Mouse (Mus musculus): ENCODE results near the gene Dapp1.
"Not testable (repeated sequence)": the region's sequence is repeated elsewhere in the genome, so short reads cannot be mapped to it uniquely, and the experiment has no call there.

Dapp1 gene

DNA sequence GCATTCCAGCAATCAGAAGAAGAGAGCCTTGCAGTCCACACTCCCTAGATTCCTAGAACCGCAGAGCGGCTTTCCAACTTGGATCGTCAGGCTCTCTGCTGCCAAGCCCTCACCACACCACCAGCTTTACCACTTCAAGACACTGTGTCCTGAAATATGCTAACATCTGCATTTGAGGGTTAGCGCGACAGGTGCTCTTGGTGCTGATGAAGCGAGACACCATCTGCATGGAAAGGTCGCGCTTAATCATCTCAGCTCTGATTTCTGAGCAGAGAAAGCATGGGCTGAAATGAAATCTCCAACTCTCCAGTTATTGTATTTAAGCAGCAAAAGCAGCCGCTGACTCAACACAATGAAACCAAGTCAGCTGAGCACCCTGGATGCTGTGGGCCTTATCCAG is 8.1 kb upstream of the Dapp1 start:
- no peak for DNase-seq (ENCODE audit: low read depth, low spot score)

DNA sequence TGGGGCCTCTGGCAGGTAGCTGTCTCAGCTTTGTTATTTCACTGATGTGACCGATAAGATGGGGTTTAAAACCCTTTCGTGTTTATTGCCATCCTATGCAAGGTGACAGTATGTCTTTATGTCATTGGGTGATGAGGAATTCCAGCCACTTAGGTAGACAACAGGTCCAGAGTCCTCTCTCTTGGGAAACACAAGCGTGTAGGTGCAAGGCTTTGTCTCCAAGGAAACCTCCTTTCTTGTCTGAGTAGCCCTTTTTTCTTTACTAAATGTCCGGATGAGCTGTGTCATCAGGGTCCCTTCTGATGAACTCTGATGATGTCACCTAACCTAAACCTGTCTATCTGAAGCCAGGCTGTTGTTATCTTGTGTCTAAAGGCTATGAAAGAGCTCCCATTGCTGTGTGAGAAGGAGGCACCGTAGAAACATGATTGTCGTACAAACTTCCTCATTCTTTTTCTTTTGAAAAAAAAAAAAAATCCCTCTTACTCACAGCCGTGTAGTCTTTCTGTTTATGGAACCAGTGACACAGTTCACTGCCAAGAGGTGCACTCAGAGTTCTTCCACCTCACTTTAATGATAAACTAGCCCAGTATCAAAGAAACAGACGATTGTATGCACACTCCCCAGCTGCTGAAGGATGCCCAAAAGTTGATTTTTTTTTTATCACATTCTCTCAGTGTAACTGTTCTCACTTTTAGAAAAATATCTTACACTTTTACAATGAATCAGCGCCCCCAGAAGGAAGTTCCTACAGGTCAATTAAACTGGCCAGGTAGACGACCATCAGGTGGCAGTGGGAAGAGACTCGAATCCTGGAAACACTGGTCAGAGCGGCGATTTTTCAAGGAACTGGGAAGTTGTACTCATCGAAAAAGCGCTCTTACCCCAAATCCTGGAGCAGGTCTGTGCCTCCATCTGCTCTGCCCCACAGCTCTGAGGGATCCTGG is 637 bp downstream of the Dapp1 start:
- no peak for DNase-seq (ENCODE audit: low read depth, low spot score)

DNA sequence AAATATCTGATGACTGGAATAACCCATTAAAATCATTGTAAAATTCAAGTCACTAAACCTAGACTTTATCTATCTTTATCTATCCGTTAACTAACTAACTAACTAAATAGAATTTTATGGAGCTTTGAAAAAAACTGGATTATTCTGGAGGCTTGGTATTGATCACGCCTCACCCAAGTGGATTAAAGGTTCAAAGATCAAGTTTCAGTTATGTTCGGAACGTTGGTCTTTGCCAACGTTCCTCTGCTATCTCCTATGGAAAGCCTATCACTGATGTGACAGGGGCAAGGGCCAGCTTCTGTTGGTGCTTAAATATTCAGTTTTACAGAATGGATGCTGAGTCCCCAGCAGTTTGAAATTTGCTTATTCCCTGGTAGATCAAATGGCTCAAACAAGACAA is 3.1 kb downstream of the Dapp1 start:
- DNase-seq (ENCODE audit: low read depth, low spot score) = no peak

DNA sequence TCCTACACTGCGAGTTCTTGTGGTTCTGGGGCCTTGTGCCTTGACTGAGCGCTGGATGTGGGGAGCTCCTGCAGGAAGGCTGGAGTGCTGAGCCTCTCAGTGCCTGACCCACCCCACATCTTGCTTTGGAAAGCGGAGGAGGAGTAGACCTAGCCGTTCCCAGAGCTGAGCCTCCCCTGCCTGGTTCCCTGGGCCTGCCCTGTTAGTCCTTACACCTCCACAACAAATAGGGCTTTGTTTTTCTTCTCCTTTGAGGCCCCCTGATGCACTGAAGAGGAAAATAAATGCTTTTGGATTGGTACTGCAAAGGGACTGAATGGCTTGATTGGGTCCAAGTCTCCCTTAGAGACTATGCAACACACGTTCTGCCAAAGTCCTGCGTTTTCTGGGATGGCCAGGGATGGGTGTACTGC is 3.7 kb downstream of the Dapp1 start:
- DNase-seq (ENCODE audit: low read depth, low spot score) = no peak

DNA sequence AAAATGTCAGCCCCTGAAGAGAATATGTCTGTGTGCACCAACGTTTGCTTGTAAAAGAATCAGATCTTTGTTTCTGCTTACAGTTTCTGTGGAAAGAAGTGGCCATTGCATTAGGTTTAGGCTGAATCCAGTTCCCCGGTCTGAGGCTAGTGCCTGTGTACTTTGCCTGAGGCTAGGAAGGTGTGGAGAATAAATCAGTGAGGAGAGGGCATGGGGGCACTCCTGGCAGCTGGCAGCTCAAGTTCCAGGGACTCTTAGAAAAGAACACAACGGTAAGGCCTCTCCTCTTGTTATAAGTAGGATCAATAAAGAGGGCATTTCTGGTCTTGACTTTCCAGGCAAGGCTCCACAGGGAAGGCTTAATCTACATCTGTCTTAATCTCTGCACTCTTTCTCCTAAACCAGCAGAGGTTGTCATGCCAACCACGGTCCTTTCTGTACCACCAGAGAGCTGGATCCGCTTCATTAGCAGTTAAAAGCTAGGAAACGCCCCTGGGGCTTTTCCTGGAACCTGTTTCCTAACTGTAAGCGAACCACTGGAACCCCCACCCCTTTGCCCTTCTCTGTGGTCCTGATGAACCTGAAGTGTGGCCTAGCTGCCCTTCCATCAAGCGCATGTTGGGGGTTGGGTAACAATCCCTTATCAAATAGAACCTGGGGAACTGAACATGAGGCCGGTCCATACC is 4.3 kb downstream of the Dapp1 start:
- peak; percentile 52 for DNase-seq (ENCODE audit: low read depth, low spot score)

DNA sequence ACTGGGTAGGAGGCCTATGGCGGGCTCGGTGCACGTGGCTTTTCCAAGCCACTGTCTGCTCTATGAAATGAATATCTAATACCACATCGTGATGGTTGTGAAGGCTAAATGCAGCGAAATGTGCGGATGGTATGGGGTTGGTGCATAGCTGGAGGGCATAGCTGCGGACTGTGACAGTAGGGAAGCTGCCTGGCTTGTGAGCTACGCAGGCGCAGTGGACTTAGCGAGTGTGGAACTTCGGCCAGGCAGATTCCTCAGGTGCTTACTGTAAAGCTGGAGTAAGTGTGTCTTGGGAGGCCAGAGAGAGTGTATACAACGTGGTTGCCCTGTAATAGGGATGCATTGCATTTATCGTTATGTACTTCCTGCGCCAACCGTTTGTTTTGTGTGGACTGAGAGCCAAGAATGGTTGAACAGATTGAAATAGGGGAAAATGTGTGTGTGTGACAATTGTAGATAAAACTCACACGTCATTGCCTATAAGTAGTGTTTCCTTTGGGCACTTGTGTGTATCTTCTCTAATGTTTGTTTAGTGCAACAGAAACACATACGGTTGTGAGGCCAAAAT is 5.4 kb downstream of the Dapp1 start:
- DNase-seq (ENCODE audit: low read depth, low spot score) = no peak

DNA sequence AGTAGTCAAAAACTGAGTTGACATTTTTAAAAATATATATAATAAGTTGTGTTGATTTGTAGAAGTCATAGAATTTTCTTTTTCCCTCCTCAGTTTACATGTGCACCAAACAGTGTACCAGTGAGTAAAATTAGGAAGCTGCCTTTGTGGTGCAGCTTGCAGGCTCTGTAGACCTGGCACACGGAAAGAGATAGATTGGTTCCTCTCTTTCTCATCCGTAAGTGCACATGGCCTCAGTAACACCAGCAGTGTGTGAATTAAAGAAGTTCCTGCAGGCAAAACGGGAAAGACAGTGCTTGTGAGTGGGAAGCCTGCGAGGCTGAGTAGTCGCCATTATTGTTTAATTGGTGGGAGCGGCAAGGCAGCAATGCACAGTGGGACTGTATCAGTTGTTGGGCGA is 5.9 kb downstream of the Dapp1 start:
- no peak for DNase-seq (ENCODE audit: low read depth, low spot score)

DNA sequence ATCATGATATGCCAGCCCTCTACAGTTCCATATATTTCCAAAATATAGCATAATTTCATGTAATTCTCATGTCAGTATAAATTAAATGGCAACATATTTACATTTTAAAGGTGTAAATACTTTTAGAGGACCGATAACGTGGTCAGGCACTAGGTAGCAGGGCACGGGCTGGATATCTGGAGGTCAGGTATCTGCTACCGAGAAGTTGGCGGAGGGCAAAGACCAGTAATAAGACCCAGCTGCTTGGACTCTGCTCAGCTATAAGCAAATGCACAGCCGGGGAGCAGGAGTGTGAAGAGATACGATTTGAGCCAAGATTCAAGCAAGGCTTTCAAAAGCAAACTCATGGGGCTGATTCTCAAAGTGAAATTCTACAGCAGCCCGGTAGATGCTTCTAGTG is 7.0 kb downstream of the Dapp1 start:
- DNase-seq (ENCODE audit: low read depth, low spot score) = no peak

DNA sequence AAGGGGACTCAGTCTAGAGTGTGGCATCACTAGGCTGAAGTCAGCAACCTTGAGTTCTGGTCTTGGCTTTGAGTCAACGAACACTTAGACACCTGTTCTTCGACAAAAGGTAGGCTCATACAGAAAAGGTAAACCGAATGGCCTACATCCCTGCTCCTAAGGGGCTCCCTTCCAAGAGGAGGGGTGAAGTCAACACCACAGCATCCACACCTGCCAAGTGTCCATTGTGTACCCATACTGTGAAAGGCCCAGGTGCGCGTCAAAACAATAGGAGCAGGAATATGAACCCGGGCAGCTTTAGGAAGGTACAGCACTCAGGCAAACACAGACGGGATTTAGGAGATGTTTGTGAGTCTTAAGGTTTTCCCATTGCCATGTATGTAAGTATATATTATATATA is 8.4 kb downstream of the Dapp1 start:
- DNase-seq (ENCODE audit: low read depth, low spot score) = no peak

DNA sequence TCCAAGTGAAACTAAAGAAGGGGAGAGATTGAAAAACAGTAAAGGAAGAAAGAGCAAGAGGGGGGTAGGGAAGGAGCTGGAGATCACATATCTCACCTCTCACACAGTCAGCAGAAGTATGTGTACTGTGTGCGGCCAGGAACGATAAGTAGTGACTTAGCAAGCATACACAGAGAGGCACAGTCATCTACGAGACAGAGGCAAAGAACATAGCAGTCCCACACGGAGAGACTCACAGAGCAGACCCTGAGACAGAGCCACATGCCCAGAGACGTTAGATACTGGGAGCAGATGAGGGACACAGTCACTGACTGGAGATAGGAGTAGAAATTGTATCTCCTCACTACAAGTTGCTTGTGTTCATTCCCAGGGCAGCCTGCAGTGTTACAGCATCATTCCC is 9.1 kb downstream of the Dapp1 start:
- DNase-seq (ENCODE audit: low read depth, low spot score) = no peak

DNA sequence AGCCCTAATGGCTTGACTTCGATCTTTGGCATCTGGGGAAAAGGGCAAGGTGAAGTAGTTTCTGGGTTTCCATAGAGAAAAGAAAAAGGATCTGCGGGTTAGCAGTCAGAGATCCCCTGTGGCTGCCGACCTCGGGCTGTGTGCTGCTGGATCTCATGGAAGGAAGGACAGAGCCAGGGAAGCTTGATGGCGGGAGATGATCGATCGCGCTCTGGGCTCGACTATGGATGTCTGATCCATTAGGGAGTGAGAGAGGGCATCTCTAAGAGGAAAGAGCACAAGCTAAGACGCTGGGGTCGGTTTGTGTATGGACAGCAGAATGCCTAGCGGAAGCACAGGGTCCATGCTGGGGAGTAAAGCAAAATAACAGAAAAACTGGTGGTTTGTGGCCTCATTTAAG is 11.4 kb downstream of the Dapp1 start:
- DNase-seq (ENCODE audit: low read depth, low spot score) = no peak

DNA sequence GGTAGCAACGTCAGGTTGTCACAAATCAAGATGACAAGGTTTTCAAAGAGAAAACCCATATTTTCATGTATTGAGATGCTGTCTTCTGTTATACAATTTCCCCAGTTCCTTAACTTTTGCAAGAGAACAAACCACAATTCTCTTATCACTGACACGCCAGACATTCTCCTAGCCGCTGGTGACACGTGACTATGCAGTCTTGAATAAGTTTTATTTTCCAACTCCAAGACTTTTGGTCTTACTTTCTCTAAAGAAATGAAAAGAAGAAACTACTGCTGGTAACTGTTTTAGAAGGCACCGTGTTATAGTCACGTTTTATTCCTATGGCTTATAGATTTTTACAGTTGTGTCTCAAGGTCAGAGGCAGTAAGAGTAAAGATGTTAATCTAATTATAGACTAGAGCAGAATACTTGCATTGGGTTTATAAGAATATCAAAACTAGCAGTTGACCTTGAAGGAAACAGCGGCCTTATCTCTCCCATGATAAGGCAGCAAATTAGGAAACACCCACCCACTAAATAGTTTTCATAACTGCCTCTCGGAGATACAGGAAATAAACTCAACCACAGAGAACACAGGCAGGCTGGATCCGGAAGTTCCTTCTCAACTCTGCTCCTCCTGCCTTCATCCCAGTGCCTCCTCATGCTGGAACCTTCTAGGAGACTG is 12.4 kb downstream of the Dapp1 start:
- DNase-seq (ENCODE audit: low read depth, low spot score) = no peak

DNA sequence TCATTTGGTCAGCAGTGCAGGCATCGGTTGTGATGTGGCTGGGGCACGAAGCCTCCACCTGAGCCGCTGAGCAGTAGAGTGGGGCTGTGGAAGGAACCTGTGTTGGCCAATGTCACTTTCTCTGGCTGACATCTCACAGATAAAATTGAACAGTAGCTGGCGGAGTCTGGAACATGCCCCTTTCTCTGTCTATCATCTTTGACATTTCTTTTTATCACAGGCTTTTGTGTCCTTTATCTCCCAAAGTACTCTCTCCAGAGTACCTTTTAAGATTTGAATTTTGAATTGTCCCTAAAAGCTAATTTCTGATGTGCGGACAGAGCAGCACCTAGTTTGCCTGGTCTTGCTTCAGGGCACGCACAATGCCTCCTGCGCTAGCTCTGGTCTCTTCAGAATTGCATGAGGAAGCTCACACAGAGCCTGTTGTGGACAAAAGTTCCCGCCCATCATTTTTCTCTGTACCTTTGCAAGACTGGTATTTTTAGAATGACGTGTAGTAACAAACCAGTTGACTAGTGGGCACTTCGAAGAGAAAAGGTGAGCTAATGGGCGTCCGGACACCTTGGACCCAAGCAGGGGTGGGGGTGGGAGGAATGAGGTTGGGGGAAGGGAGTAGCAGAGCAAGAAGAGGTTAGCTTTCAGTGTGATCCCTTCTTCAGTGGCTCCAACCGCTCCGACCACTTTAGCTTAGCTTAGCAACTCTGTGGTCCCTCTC is 13.1 kb downstream of the Dapp1 start:
- no peak for DNase-seq (ENCODE audit: low read depth, low spot score)

DNA sequence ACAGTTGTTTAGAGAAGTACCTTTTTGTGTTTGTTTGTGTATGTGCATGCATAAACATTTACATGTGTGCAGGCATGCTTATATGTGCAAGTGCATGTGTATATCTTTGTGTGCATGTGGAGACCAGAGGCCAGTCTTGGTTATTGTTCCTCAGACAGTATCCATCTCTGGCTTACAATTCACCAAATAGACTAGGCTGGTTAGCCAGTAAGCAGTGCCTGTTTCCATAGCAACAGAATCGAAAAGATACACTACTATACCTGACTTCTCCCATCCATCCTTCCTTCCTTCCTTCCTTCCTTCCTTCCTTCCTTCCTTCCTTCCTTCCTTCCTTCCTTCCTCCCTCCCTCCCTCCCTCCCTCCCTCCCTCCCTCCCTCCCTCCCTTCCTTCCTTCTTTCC is 17.3 kb downstream of the Dapp1 start:
- DNase-seq (ENCODE audit: low read depth, low spot score) = not testable (repeated sequence)

DNA sequence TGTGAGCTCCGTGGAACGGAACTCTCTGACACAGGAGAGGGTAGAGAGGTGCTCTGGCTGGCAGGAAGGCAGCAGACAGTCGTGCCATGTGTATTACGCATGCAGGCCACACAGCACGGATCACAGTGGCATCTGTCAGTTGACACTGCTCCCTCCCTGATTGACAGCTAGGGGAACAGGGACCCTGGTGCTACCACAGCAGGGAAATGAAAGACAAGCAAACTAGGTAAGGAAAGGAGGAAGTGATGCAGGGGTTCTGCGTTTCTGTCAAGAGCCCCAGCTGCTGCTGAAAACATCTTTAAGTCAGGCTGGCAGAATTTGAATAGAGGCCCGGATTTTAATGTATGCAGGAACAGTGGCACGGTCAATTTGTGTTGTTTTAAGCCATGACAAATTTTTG is 17.8 kb downstream of the Dapp1 start:
- no peak for DNase-seq (ENCODE audit: low read depth, low spot score)

DNA sequence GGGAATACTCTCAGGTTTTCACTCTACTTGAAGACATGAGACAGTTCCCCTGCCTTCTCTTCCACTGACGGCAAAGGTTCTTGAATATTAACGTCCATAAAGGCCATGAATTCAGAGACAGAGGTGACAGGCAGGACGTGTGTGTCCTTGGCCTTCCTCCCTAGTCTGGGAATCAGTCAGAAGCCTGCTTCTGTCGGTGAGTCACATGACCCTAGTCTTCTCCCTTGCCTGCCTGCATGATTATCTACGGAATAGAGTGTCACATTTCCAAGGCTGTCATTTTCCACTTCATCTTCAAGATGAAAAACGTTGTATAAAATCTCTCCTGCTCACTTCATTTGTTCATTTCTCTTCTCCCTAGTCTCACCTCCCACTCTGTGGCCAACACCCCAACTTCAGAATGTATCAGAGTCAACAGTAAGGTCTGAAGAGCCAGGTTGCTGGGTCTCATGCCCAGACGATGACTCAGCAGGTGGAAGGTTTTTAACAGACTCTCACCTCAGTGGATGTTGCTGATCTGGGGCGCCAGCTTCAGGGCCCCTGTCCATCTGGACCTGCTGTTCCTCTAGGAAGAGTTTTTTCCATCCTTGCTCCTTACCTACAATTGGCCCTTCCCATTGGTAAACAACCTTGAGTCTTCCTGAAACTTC is 19.5 kb downstream of the Dapp1 start:
- no peak for DNase-seq (ENCODE audit: low read depth, low spot score)

DNA sequence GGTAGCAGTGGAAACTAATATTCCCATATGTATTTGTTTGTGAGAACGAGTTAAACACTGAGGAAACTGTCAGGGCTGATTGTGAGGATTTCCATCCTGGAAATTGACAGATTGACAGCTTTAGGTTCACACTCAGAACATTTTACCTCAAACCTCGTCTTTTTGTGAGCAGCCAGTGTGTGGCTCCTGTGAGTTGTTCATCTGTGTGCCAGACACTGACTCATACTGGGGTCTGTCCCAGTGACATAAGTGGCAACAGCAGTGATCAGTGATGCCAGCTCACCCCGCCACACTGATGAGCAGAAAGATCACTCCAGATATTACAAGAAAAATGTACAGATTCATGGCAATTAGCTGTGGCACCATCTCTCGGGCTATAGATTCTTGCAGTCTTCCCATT is 21.9 kb downstream of the Dapp1 start:
- no peak for DNase-seq (ENCODE audit: low read depth, low spot score)

DNA sequence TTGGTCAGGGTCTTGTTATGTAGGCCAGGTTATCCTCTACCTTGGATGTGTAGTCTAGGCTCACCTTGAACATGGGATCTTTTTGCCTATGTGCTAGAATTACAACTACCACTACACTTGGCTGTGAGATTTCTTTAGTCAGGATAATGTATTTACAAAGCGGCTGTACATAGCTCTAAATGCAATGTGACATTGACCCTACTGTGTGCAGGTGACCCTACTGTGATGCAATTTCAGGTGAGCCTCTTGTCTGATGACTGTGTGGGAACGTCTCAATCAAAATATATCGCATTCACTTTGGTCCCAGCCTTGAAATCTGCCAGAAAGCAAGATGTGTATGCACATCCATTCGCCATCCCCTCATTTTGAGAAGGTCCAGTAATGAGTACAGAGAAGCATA is 23.0 kb downstream of the Dapp1 start:
- DNase-seq (ENCODE audit: low read depth, low spot score) = no peak

DNA sequence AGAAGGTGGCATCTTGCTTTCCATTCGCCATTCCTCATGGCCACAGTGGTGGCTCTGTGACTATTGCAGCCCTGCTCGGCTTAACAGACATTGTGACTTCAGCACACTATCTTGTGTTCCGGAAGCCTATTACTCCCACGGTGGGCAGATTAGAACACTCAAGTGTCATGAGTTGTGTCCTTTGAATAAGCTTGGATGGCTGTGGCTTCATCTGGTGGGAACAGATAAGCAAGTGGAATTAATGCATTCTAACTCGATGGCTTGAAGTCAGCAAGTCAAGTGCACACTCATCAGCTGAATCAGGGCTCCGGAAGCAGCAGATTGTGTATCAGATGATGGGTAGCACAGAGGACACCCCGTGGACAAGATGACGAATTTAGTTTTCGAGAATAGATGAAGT is 23.5 kb downstream of the Dapp1 start:
- DNase-seq (ENCODE audit: low read depth, low spot score) = no peak

DNA sequence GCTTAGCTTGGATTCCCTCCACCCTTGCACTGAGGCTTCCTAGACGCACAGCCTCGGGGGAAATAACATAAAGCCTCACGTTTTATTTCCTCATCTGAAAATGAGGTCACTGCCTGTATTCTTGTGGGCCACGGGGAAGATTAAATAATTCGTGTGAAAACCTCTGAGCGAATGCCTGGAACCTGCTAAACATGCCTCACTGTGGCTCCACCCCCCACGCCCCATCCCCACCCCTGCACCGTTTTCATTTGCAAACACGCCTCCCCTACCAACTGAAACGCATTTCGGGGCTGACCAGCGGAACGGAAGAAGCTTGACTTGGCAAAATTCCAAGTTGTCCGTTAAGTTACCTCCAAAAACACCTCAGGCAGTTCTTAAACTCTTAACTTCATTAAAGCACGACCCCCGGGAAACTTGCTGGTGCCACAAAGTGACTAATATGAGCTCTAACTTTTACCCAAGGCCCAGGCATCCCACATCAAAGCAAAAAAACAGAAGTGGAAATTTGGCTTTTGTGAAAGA is 25.7 kb downstream of the Dapp1 start:
- no peak for DNase-seq (ENCODE audit: low read depth, low spot score)
